Mouse (Mus musculus) kidney, embryonic 15.5 days (tissue): ENCODE measurements around the gene Fam3c. TPM values are rescaled to one million over a fixed set of nuclear protein-coding genes. Genes with fewer than 3 reads are reported as not detected.

ENCODE experiments used
- ATAC-seq: fragments of 200-750 bp; cut with Nextera tagmentation; replicated peaks from 2 replicates; pipeline ENCODE4 v1.8.0; 2017; ENCODE audit warnings: moderate TSS enrichment; ENCODE audit not compliant: low FRiP score
- H3K27ac ChIP-seq: fragments of 300-500 bp; sonication (generic); 2 replicates; pipeline ENCODE4 v1.5.1; 2015; ENCODE audit warnings: mild to moderate bottlenecking, inconsistent platforms
- H3K27me3 ChIP-seq: fragments of 300-500 bp; sonication (generic); 2 replicates; pipeline ENCODE4 v1.6.1; 2015; ENCODE audit warnings: inconsistent platforms
- H3K36me3 ChIP-seq: fragments of 300-500 bp; sonication (generic); 2 replicates; pipeline ENCODE4 v1.6.1; 2015; ENCODE audit warnings: inconsistent platforms
- H3K4me1 ChIP-seq: fragments of 300-500 bp; sonication (generic); 2 replicates; pipeline ENCODE4 v1.6.1; 2015; ENCODE audit warnings: inconsistent platforms
- H3K4me2 ChIP-seq: fragments of 300-500 bp; sonication (generic); 2 replicates; pipeline ENCODE4 v1.6.1; 2015; ENCODE audit warnings: moderate library complexity, mild to moderate bottlenecking, inconsistent platforms
- H3K4me3 ChIP-seq: fragments of 300-500 bp; sonication (generic); replicated peaks from 2 replicates; pipeline ENCODE4 v1.5.1; 2015; ENCODE audit warnings: mild to moderate bottlenecking, inconsistent platforms
- H3K9ac ChIP-seq: fragments of 300-500 bp; sonication (generic); 2 replicates; pipeline ENCODE4 v1.6.1; 2015; ENCODE audit warnings: mild to moderate bottlenecking, inconsistent platforms
- H3K9me3 ChIP-seq: fragments of 300-500 bp; sonication (generic); replicated peaks from 2 replicates; pipeline ENCODE4 v1.6.1; 2016; ENCODE audit warnings: inconsistent platforms
- WGBS: fragments of 180-500 bp; shearing (Covaris S2); methylation state at CpG from one replicate; pipeline ENCODE4 v1.1.7; 2015; ENCODE audit warnings: mixed read lengths; 5-methylcytosine and 5-hydroxymethylcytosine counted together
- polyA plus RNA-seq: library from polyadenylated mRNA; unstranded; fragments of >200 nt; fragmentation: Nextera tagmentation; extraction: Ambion mirVana; gene quantifications from 2 replicates; pipeline ENCODE4 v1.2.1, GENCODE M21; 2015

Gene Fam3c
- polyA plus RNA-seq, 1 experiment from 2014 or later, result 56.6 TPM

GRCm38 (mm10) chr6:22327931-22328330 lies 28.1 kb downstream of the Fam3c start:
- Histone ChIP-seq H3K4me2 (no peak overlapping the region), H3K9me3 (no peaks in the 10 kb centered on the region), H3K36me3 (peaks cover 17% of the 10 kb centered on the region), H3K27ac (peak overlapping the region; percentile 57; the same call in 1 of the 2 replicates), H3K4me3 (no peak overlapping the region), H3K27me3 (no peaks in the 10 kb centered on the region), H3K9ac (no peak overlapping the region), H3K4me1 (peaks cover 14% of the 10 kb centered on the region)
- ATAC-seq, result peak; percentile 77
- 47% methylated on average over 8 of the region's 8 CpGs for WGBS

- H3K4me1 ChIP-seq, result peaks cover 14% of the 10 kb centered on the region
- 54% methylated on average over 4 of the region's 4 CpGs for WGBS
- H3K9ac ChIP-seq, result no peak overlapping the region
- no peak overlapping the region for H3K4me2 ChIP-seq
- peak overlapping the region; percentile 57 for H3K27ac ChIP-seq
- no peaks in the 10 kb centered on the region for H3K9me3 ChIP-seq
- peak; percentile 69 for ATAC-seq
- peaks cover 18% of the 10 kb centered on the region for H3K36me3 ChIP-seq
- no peaks in the 10 kb centered on the region for H3K27me3 ChIP-seq
- H3K4me3 ChIP-seq, result no peak overlapping the region
These were observed 29.0 kb downstream of the Fam3c start for GRCm38 (mm10) chr6:22327091-22327490.

GRCm38 (mm10) chr6:22326289-22326688 lies 29.8 kb downstream of the Fam3c start:
- Histone ChIP-seq H3K4me3 (no peak overlapping the region), H3K4me1 (peaks cover 14% of the 10 kb centered on the region), H3K27ac (peak overlapping the region; percentile 29), H3K9ac (no peak overlapping the region), H3K9me3 (no peaks in the 10 kb centered on the region), H3K36me3 (peaks cover 25% of the 10 kb centered on the region), H3K27me3 (no peaks in the 10 kb centered on the region), H3K4me2 (no peak overlapping the region)
- no peak for ATAC-seq
- WGBS, result 80% methylated on average over 4 of the region's 4 CpGs

- H3K27ac ChIP-seq, result no peak overlapping the region
- H3K4me2 ChIP-seq, result no peak overlapping the region
These were observed 30.5 kb downstream of the Fam3c start for GRCm38 (mm10) chr6:22325364-22326072.

GRCm38 (mm10) chr6:22298059-22298458 lies 58.0 kb downstream of the Fam3c start:
- WGBS, result 43% methylated on average over 14 of the region's 14 CpGs
- Histone ChIP-seq H3K9ac (no peak overlapping the region), H3K36me3 (no peaks in the 10 kb centered on the region), H3K4me3 (no peak overlapping the region), H3K4me1 (peaks cover 8% of the 10 kb centered on the region), H3K27ac (no peak overlapping the region), H3K9me3 (no peaks in the 10 kb centered on the region), H3K4me2 (peak overlapping the region; percentile 15; the same call in 1 of the 2 replicates), H3K27me3 (peaks cover 19% of the 10 kb centered on the region)
- ATAC-seq, result no peak

More at GRCm38 (mm10) chr6:22325364-22326072, 30.5 kb downstream of the Fam3c start:
- Histone ChIP-seq H3K4me3 (no peak overlapping the region), H3K27me3 (no peaks in the 10 kb centered on the region), H3K4me1 (peaks cover 10% of the 10 kb centered on the region), H3K36me3 (peaks cover 33% of the 10 kb centered on the region), H3K9me3 (no peaks in the 10 kb centered on the region), H3K9ac (no peak overlapping the region)
- no peak for ATAC-seq
- 57% methylated on average over 13 of the region's 13 CpGs for WGBS

- Histone ChIP-seq H3K4me2 (no peak overlapping the region), H3K4me3 (no peak overlapping the region), H3K27me3 (peaks cover 21% of the 10 kb centered on the region), H3K4me1 (peaks cover 8% of the 10 kb centered on the region), H3K9ac (no peak overlapping the region), H3K36me3 (no peaks in the 10 kb centered on the region), H3K27ac (no peak overlapping the region), H3K9me3 (no peaks in the 10 kb centered on the region)
- ATAC-seq, result no peak
- whole genome bisulfite sequencing, result 67% methylated on average over 6 of the region's 6 CpGs
These were observed 59.0 kb downstream of the Fam3c start for GRCm38 (mm10) chr6:22297028-22297427.

GRCm38 (mm10) chr6:22293922-22294321 lies 62.1 kb downstream of the Fam3c start:
- no peak for ATAC-seq
- H3K27me3 ChIP-seq, result peaks cover 43% of the 10 kb centered on the region
- 56% methylated on average over 3 of the region's 3 CpGs for WGBS

GRCm38 (mm10) chr6:22292056-22292455 lies 64.0 kb downstream of the Fam3c start:
- Histone ChIP-seq H3K9ac (no peak overlapping the region), H3K36me3 (no peaks in the 10 kb centered on the region), H3K9me3 (no peaks in the 10 kb centered on the region), H3K4me2 (no peak overlapping the region), H3K4me1 (peaks cover 26% of the 10 kb centered on the region), H3K27ac (no peak overlapping the region), H3K4me3 (no peak overlapping the region), H3K27me3 (peaks cover 62% of the 10 kb centered on the region)
- 47% methylated on average over 4 of the region's 4 CpGs for WGBS
- no peak for ATAC-seq

More at GRCm38 (mm10) chr6:22293922-22294321, 62.1 kb downstream of the Fam3c start:
- Histone ChIP-seq H3K4me3 (no peak overlapping the region), H3K9ac (no peak overlapping the region), H3K27ac (no peak overlapping the region), H3K36me3 (no peaks in the 10 kb centered on the region), H3K9me3 (no peaks in the 10 kb centered on the region), H3K4me1 (peaks cover 18% of the 10 kb centered on the region), H3K4me2 (no peak overlapping the region)

GRCm38 (mm10) chr6:22290790-22291189 lies 65.3 kb downstream of the Fam3c start:
- no peak for ATAC-seq
- Histone ChIP-seq H3K27me3 (peaks cover 67% of the 10 kb centered on the region), H3K9ac (no peak overlapping the region), H3K36me3 (no peaks in the 10 kb centered on the region), H3K9me3 (no peaks in the 10 kb centered on the region), H3K4me2 (no peak overlapping the region), H3K4me1 (peaks cover 26% of the 10 kb centered on the region), H3K4me3 (no peak overlapping the region), H3K27ac (no peak overlapping the region)
- 76% methylated on average over 8 of the region's 8 CpGs for WGBS

- H3K4me1 ChIP-seq, result peaks cover 22% of the 10 kb centered on the region
- peak overlapping the region; percentile 77 for H3K4me2 ChIP-seq
- H3K9me3 ChIP-seq, result no peaks in the 10 kb centered on the region
- peaks cover 65% of the 10 kb centered on the region for H3K27me3 ChIP-seq
- H3K9ac ChIP-seq, result no peak overlapping the region
- no peak for ATAC-seq
- H3K36me3 ChIP-seq, result no peaks in the 10 kb centered on the region
- H3K4me3 ChIP-seq, result peak overlapping the region; percentile 42
- H3K27ac ChIP-seq, result no peak overlapping the region
- WGBS, result 2% methylated on average over 21 of the region's 21 CpGs
These were observed 66.5 kb downstream of the Fam3c start for GRCm38 (mm10) chr6:22289461-22290021.

GRCm38 (mm10) chr6:22288737-22289460 lies 67.1 kb downstream of the Fam3c start:
- H3K36me3 ChIP-seq, result no peaks in the 10 kb centered on the region
- H3K9me3 ChIP-seq, result no peaks in the 10 kb centered on the region
- WGBS, result under 1% methylated on average over 38 of the region's 38 CpGs
- peaks cover 62% of the 10 kb centered on the region for H3K27me3 ChIP-seq
- peak overlapping the region; percentile 77 for H3K4me2 ChIP-seq
- peak overlapping the region; percentile 42 for H3K4me3 ChIP-seq
- H3K9ac ChIP-seq, result peak overlapping the region; percentile 21; the same call in 1 of the 2 replicates
- H3K27ac ChIP-seq, result no peak overlapping the region
- ATAC-seq, result peak; percentile 70
- H3K4me1 ChIP-seq, result peaks cover 22% of the 10 kb centered on the region
